Mouse (Mus musculus) adrenal gland, postnatal 36 days (tissue): ENCODE measurements around the gene Rab7. TPM values are rescaled to one million over a fixed set of nuclear protein-coding genes. Genes with fewer than 3 reads are reported as not detected.
A peak's percentile ranks its signal among the peaks of the same experiment; 100 is the strongest.

ENCODE experiments used
- DNase-seq, 2 experiments: peaks; one replicate each; pipeline ENCODE4 v3.0.0; 2021; ENCODE audit warnings: mixed read lengths in 1 of 2
- long read RNA-seq, 2 experiments: library from polyadenylated mRNA; stranded (forward); transcript quantifications; one replicate each; pipeline ENCODE4 v2.0.0; 2021; ENCODE audit warnings: borderline sequencing depth in 2 of 2
- total RNA-seq, 2 experiments: library from RNA; stranded (reverse); gene quantifications; 2 replicates each; pipeline ENCODE4 v1.2.3; 2021

The Rab7 gene
- 100 to 1,000 TPM; 311 to 361 TPM for total RNA-seq
- long read RNA-seq, experiment 1, transcript Rab7-205 (6 exons, 2,159 nt): major isoform, 381 of 429 reads
- long read RNA-seq, experiment 1, partial matches to known transcripts: 16 of 429 reads
- long read RNA-seq, experiment 1, other reads (novel, unspliced or antisense): 32 of 429 reads
- long read RNA-seq, experiment 2, transcript Rab7-205 (6 exons, 2,159 nt): major isoform, 102 of 112 reads
- long read RNA-seq, experiment 2, partial matches to known transcripts: 3 of 112 reads
- long read RNA-seq, experiment 2, other reads (novel, unspliced or antisense): 7 of 112 reads

GRCm38 (mm10) chr6:88044577-88045405, at the start of gene Rab7:
TSS of gene Rab7 (minus strand) at chr6:88045270.
- peak; percentile 98 for DNase-seq

- DNase-seq: no peak
Observed at GRCm38 (mm10) chr6:88088971-88089370, 43.9 kb upstream of the Rab7 start.

- DNase-seq: peak; percentile 99 to 100
Observed at GRCm38 (mm10) chr6:88084278-88085151, 39.4 kb upstream of the Rab7 start, which contains the start of gene Rpn1. TSS of gene Rpn1 (plus strand) at chr6:88084482.

- no peak for DNase-seq
Observed at GRCm38 (mm10) chr6:88083672-88084071, 38.6 kb upstream of the Rab7 start.

- DNase-seq: no peak
Observed at GRCm38 (mm10) chr6:88083095-88083494, 38.0 kb upstream of the Rab7 start.

GRCm38 (mm10) chr6:88075960-88076517, 31.0 kb upstream of the Rab7 start:
- DNase-seq: no peak

GRCm38 (mm10) chr6:88074752-88075554, 29.9 kb upstream of the Rab7 start:
- peak; percentile 96 to 97 for DNase-seq

- no peak for DNase-seq
Observed at GRCm38 (mm10) chr6:88071216-88071615, 26.1 kb upstream of the Rab7 start.

- DNase-seq: no peak
Observed at GRCm38 (mm10) chr6:88070468-88070867, 25.4 kb upstream of the Rab7 start.

- DNase-seq: no peak
Observed at GRCm38 (mm10) chr6:88068739-88069138, 23.7 kb upstream of the Rab7 start.

GRCm38 (mm10) chr6:88067722-88068121, 22.7 kb upstream of the Rab7 start:
- DNase-seq: no peak

- DNase-seq: no peak
Observed at GRCm38 (mm10) chr6:88065968-88066367, 20.9 kb upstream of the Rab7 start.

- peak; percentile 59 to 73 for DNase-seq
Observed at GRCm38 (mm10) chr6:88065116-88065515, 20.0 kb upstream of the Rab7 start.

- no peak for DNase-seq
Observed at GRCm38 (mm10) chr6:88064072-88064642, 19.1 kb upstream of the Rab7 start.

- no peak for DNase-seq
Observed at GRCm38 (mm10) chr6:88062398-88062797, 17.3 kb upstream of the Rab7 start.

- DNase-seq: no peak
Observed at GRCm38 (mm10) chr6:88061406-88061805, 16.3 kb upstream of the Rab7 start.

GRCm38 (mm10) chr6:88060602-88061001, 15.5 kb upstream of the Rab7 start:
- no peak for DNase-seq

- no peak for DNase-seq
Observed at GRCm38 (mm10) chr6:88059903-88060302, 14.8 kb upstream of the Rab7 start.

- DNase-seq: no peak
Observed at GRCm38 (mm10) chr6:88056866-88057265, 11.8 kb upstream of the Rab7 start.

- DNase-seq: no peak
Observed at GRCm38 (mm10) chr6:88055663-88056062, 10.6 kb upstream of the Rab7 start.
